Mouse (Mus musculus) left cerebral cortex, postnatal 25 days (tissue): ENCODE measurements around the gene Fbxl16. TPM values are rescaled to one million over a fixed set of nuclear protein-coding genes. Genes with fewer than 3 reads are reported as not detected.

Experiments used
- DNase-seq, 2 experiments: peaks; one replicate each; pipeline ENCODE4 v3.0.0; 2022; ENCODE audit warnings: low spot score in 2 of 2, mixed read lengths in 1 of 2
- intact Hi-C: fragments of 180-260 bp; cut with DNase I; formaldehyde crosslinking; loops from one replicate; pipeline ENCODE4 v1.15.1; 2025
- total RNA-seq, 2 experiments: library from RNA; stranded (reverse); gene quantifications; 2 replicates each; pipeline ENCODE4 v1.2.3; 2021

The Fbxl16 gene
- total RNA-seq, 2 experiments from 2014 or later, result 648 to 673 TPM

- no peak for DNase-seq
- intact Hi-C loops, result no loop called here
Measured at GRCm38 (mm10) chr17:25835816-25836215, 26.9 kb downstream of the Fbxl16 start.

GRCm38 (mm10) chr17:25836397-25837075 is 27.7 kb downstream of the Fbxl16 start:
- no peak for DNase-seq

GRCm38 (mm10) chr17:25837076-25837410 is 28.2 kb downstream of the Fbxl16 start, which contains the start of gene Rhbdl1:
Gene Rhbdl1 (minus strand): TSS chr17:25837295.
- peak; percentile 87 to 94 for DNase-seq
- intact Hi-C loops, result no loop called here

More at GRCm38 (mm10) chr17:25836397-25837075, 27.7 kb downstream of the Fbxl16 start:
- intact Hi-C loops, result no loop called here

- DNase-seq, result peak; percentile 26 to 52
- intact Hi-C loops, result no loop called here
Measured at GRCm38 (mm10) chr17:25837533-25837932, 28.6 kb downstream of the Fbxl16 start.

GRCm38 (mm10) chr17:25838904-25839303 is 30.0 kb downstream of the Fbxl16 start:
- no peak for DNase-seq
- intact Hi-C loops, result no loop called here

- intact Hi-C loops, result no loop called here
- no peak for DNase-seq
Measured at GRCm38 (mm10) chr17:25839455-25840235, 30.8 kb downstream of the Fbxl16 start.

GRCm38 (mm10) chr17:25840519-25840918 is 31.6 kb downstream of the Fbxl16 start:
- intact Hi-C loops, result no loop called here
- no peak for DNase-seq

GRCm38 (mm10) chr17:25841117-25841880 is 32.4 kb downstream of the Fbxl16 start, which contains the start of gene Gm20683:
Gene Gm20683 (minus strand): TSS chr17:25841763.
- intact Hi-C loops, result no loop called here
- DNase-seq, result no peak

GRCm38 (mm10) chr17:25842509-25842908 is 33.6 kb downstream of the Fbxl16 start:
- intact Hi-C loops, result no loop called here
- DNase-seq, result no peak

- intact Hi-C loops, result no loop called here
- DNase-seq, result no peak
Measured at GRCm38 (mm10) chr17:25843122-25843521, 34.2 kb downstream of the Fbxl16 start.

GRCm38 (mm10) chr17:25843636-25844395 is 34.9 kb downstream of the Fbxl16 start:
- peak; percentile 46 to 49 for DNase-seq
- intact Hi-C loops, result no loop called here

GRCm38 (mm10) chr17:25844396-25844901 is 35.6 kb downstream of the Fbxl16 start, which contains the start of gene Rhot2:
Gene Rhot2 (minus strand): TSS chr17:25844851.
- peak; percentile 94 to 97 for DNase-seq
- intact Hi-C loops, result no loop called here

- no peak for DNase-seq
- intact Hi-C loops, result no loop called here
Measured at GRCm38 (mm10) chr17:25860229-25860628, 51.3 kb downstream of the Fbxl16 start.

- DNase-seq, result peak; percentile 94 to 97
Measured at GRCm38 (mm10) chr17:25860832-25861703, 52.2 kb downstream of the Fbxl16 start, which contains the start of gene Wdr90. Gene Wdr90 (minus strand): TSS chr17:25861501.

GRCm38 (mm10) chr17:25861704-25862612 is 53.1 kb downstream of the Fbxl16 start:
- intact Hi-C loops, result no loop called here
- no peak for DNase-seq

More at GRCm38 (mm10) chr17:25860832-25861703, 52.2 kb downstream of the Fbxl16 start, which contains the start of gene Wdr90:
- intact Hi-C loops, result no loop called here

- intact Hi-C loops, result no loop called here
Measured at GRCm38 (mm10) chr17:25863681-25864080, 54.8 kb downstream of the Fbxl16 start.

GRCm38 (mm10) chr17:25864311-25864710 is 55.4 kb downstream of the Fbxl16 start:
- intact Hi-C loops, result no loop called here
- no peak for DNase-seq

More at GRCm38 (mm10) chr17:25863681-25864080, 54.8 kb downstream of the Fbxl16 start:
- DNase-seq, result no peak
